Mouse (Mus musculus) limb, embryonic 14.5 days (tissue): ENCODE data around the gene Arf3. TPM values are rescaled to one million over a fixed set of nuclear protein-coding genes. Genes with fewer than 3 reads are reported as not detected.

Source experiments
- ATAC-seq: fragments of 200-750 bp; cut with Nextera tagmentation; 2 replicates; pipeline ENCODE4 v1.8.0; 2017; ENCODE audit warnings: low read depth, moderate number of reproducible peaks, moderate TSS enrichment; ENCODE audit not compliant: low FRiP score
- DNase-seq: peaks from one replicate; pipeline ENCODE4 v3.0.0-alpha.2; 2015; ENCODE audit warnings: low spot score
- H3K27ac ChIP-seq: fragments of 300-500 bp; sonication (generic); replicated peaks from 2 replicates; pipeline ENCODE4 v1.5.1; 2014; ENCODE audit warnings: low read depth, mild to moderate bottlenecking, low read length, moderate library complexity, mixed read lengths
- H3K27me3 ChIP-seq: fragments of 300-500 bp; sonication (generic); 2 replicates; pipeline ENCODE4 v1.6.1; 2014; ENCODE audit warnings: low read length, mixed read lengths; ENCODE audit not compliant: control insufficient read depth, insufficient read depth
- H3K36me3 ChIP-seq: fragments of 300-500 bp; sonication (generic); 2 replicates; pipeline ENCODE4 v1.6.1; 2014; ENCODE audit warnings: mild to moderate bottlenecking, low read length, moderate library complexity, mixed read lengths; ENCODE audit not compliant: control insufficient read depth, insufficient read depth
- H3K4me1 ChIP-seq: fragments of 300-500 bp; sonication (generic); 2 replicates; pipeline ENCODE4 v1.6.1; 2014; ENCODE audit warnings: antibody characterized with exemption, low read length, mixed read lengths; ENCODE audit not compliant: control insufficient read depth, insufficient read depth
- H3K4me2 ChIP-seq: fragments of 300-500 bp; sonication (generic); replicated peaks from 2 replicates; pipeline ENCODE4 v1.6.1; 2014; ENCODE audit warnings: low read depth, mild to moderate bottlenecking, low read length, moderate library complexity; ENCODE audit not compliant: severe bottlenecking
- H3K4me3 ChIP-seq: fragments of 300-500 bp; sonication (generic); replicated peaks from 2 replicates; pipeline ENCODE4 v1.5.1; 2014; ENCODE audit warnings: low read length
- H3K9ac ChIP-seq: fragments of 300-500 bp; sonication (generic); 2 replicates; pipeline ENCODE4 v1.6.1; 2014; ENCODE audit warnings: mild to moderate bottlenecking, low read depth, low read length, moderate library complexity; ENCODE audit not compliant: severe bottlenecking
- H3K9me3 ChIP-seq: fragments of 300-500 bp; sonication (generic); 2 replicates; pipeline ENCODE4 v1.6.1; 2016; ENCODE audit warnings: low read length; ENCODE audit not compliant: control insufficient read depth
- POLR2A ChIP-seq: fragments of 200-500 bp; IDR thresholded peaks from 2 replicates; pipeline ENCODE4 v1.8.0; 2012; ENCODE audit warnings: inconsistent platforms, mild to moderate bottlenecking, moderate library complexity, borderline replicate concordance; ENCODE audit not compliant: insufficient read depth, insufficient read length; ENCODE audit errors: extremely low read depth
- WGBS: fragments of 180-500 bp; shearing (Covaris S2); extraction: QIAGEN DNeasy Blood & Tissue Kit; methylation state at CpG from one replicate; pipeline ENCODE4 v1.1.7; 2014; 5-methylcytosine and 5-hydroxymethylcytosine counted together
- polyA plus RNA-seq, 2 experiments: library from polyadenylated mRNA; depleted of rRNA in 1 of 2; stranded (reverse) in 1 of 2; unstranded in 1 of 2; fragments of >200 nt; fragmentation: Nextera tagmentation in 1 of 2; extraction: Ambion mirVana in 1 of 2; gene quantifications; 2 replicates each; pipeline versions ENCODE4 v1.2.1 to v1.2.3; 2012 to 2014

Arf3 gene
- polyA plus RNA-seq, 2 experiments: 37.4 to 75.0 TPM

GRCm38 (mm10) chr15:98733976-98734566 lies 28.9 kb downstream of the Arf3 start:
- no peak overlapping the region for H3K9ac ChIP-seq
- no peak for TF ChIP-seq POLR2A
- DNase-seq: no peak
- no peak overlapping the region for H3K27ac ChIP-seq
- no peak overlapping the region for H3K4me2 ChIP-seq
- H3K36me3 ChIP-seq: peaks cover 37% of the 10 kb centered on the region
- 79% methylated on average over 5 of the region's 5 CpGs for WGBS
- no peaks in the 10 kb centered on the region for H3K27me3 ChIP-seq
- no peak overlapping the region for H3K4me3 ChIP-seq
- ATAC-seq: no peak
- H3K4me1 ChIP-seq: no peaks in the 10 kb centered on the region
- no peaks in the 10 kb centered on the region for H3K9me3 ChIP-seq

GRCm38 (mm10) chr15:98733370-98733769 lies 29.6 kb downstream of the Arf3 start:
- WGBS: 78% methylated on average over 6 of the region's 6 CpGs
- H3K4me1 ChIP-seq: no peaks in the 10 kb centered on the region
- ATAC-seq (no peak), DNase-seq (no peak)
- no peaks in the 10 kb centered on the region for H3K9me3 ChIP-seq
- no peak overlapping the region for H3K4me2 ChIP-seq
- peaks cover 30% of the 10 kb centered on the region for H3K36me3 ChIP-seq
- H3K27me3 ChIP-seq: no peaks in the 10 kb centered on the region
- TF ChIP-seq POLR2A: no peak
- no peak overlapping the region for H3K4me3 ChIP-seq
- no peak overlapping the region for H3K9ac ChIP-seq
- H3K27ac ChIP-seq: no peak overlapping the region

- DNase-seq (no peak), ATAC-seq (no peak)
- Histone ChIP-seq H3K9ac (no peak overlapping the region), H3K27me3 (no peaks in the 10 kb centered on the region), H3K36me3 (peaks cover 24% of the 10 kb centered on the region), H3K4me3 (no peak overlapping the region), H3K27ac (no peak overlapping the region), H3K9me3 (no peaks in the 10 kb centered on the region), H3K4me2 (no peak overlapping the region), H3K4me1 (peaks cover 5% of the 10 kb centered on the region)
- WGBS: 66% methylated on average over 8 of the region's 8 CpGs
- no peak for TF ChIP-seq POLR2A
Measured at GRCm38 (mm10) chr15:98732006-98732531, 30.9 kb downstream of the Arf3 start.

- no peak for TF ChIP-seq POLR2A
- H3K9ac ChIP-seq: no peak overlapping the region
- no peak overlapping the region for H3K27ac ChIP-seq
- no peak overlapping the region for H3K4me2 ChIP-seq
- H3K4me1 ChIP-seq: peaks cover 13% of the 10 kb centered on the region
- ATAC-seq: no peak
- H3K9me3 ChIP-seq: no peaks in the 10 kb centered on the region
- no peak for DNase-seq
- H3K27me3 ChIP-seq: no peaks in the 10 kb centered on the region
- WGBS: 80% methylated on average over 6 of the region's 6 CpGs
- peaks cover 12% of the 10 kb centered on the region; the same call in 1 of the 2 replicates for H3K36me3 ChIP-seq
- H3K4me3 ChIP-seq: no peak overlapping the region
Measured at GRCm38 (mm10) chr15:98730790-98731189, 32.2 kb downstream of the Arf3 start.

- 64% methylated on average over 7 of the region's 7 CpGs for WGBS
- no peak for ATAC-seq
- H3K9me3 ChIP-seq: no peaks in the 10 kb centered on the region
- no peak for TF ChIP-seq POLR2A
- H3K9ac ChIP-seq: no peak overlapping the region
- no peaks in the 10 kb centered on the region for H3K27me3 ChIP-seq
- peaks cover 13% of the 10 kb centered on the region for H3K4me1 ChIP-seq
- no peak for DNase-seq
- H3K4me2 ChIP-seq: no peak overlapping the region
- H3K27ac ChIP-seq: no peak overlapping the region
- no peak overlapping the region for H3K4me3 ChIP-seq
- peaks cover 6% of the 10 kb centered on the region; the same call in 1 of the 2 replicates for H3K36me3 ChIP-seq
Measured at GRCm38 (mm10) chr15:98729791-98730545, 33.0 kb downstream of the Arf3 start.
